Mouse (Mus musculus) ES-E14 (cell line): Measurements from ENCODE around the gene Atoh1. TPM values are rescaled to one million over a fixed set of nuclear protein-coding genes. Genes with fewer than 3 reads are reported as not detected.

Experiments
- DNase-seq: peaks from one replicate; pipeline ENCODE4 v3.0.0-alpha.2; 2013; ENCODE audit warnings: low read depth, low spot score
- H3K27ac ChIP-seq: 2 replicates; pipeline ENCODE4 v1.5.1; 2012; ENCODE audit warnings: low read depth, mild to moderate bottlenecking, low read length, moderate library complexity, mixed read lengths; ENCODE audit not compliant: poor library complexity, insufficient read depth, severe bottlenecking
- H3K36me3 ChIP-seq: 2 replicates; pipeline ENCODE4 v1.6.1; 2012; ENCODE audit warnings: mild to moderate bottlenecking, low read length, moderate library complexity, mixed read lengths; ENCODE audit not compliant: control insufficient read depth, poor library complexity, insufficient read depth, severe bottlenecking
- H3K4me1 ChIP-seq, 2 experiments: fragments of 150-350 bp in 1 of 2; sonication (generic) in 1 of 2; 2 replicates each; pipeline ENCODE4 v1.6.1; 2012; ENCODE audit warnings: low read length in 2 of 2, mild to moderate bottlenecking in 1 of 2, mixed read lengths in 1 of 2; ENCODE audit not compliant: control insufficient read depth in 2 of 2, insufficient read depth in 2 of 2, poor library complexity in 1 of 2
- H3K4me3 ChIP-seq, 2 experiments: fragments of 150-350 bp in 1 of 2; sonication (generic) in 1 of 2; 2 replicates each; pipeline ENCODE4 v1.5.1; 2012; ENCODE audit warnings: low read length in 2 of 2, low read depth in 1 of 2, mild to moderate bottlenecking in 1 of 2, mixed read lengths in 1 of 2; ENCODE audit not compliant: insufficient read depth in 1 of 2, poor library complexity in 1 of 2, severe bottlenecking in 1 of 2
- H3K9ac ChIP-seq: 2 replicates; pipeline ENCODE4 v1.6.1; 2012; ENCODE audit warnings: low read depth, mild to moderate bottlenecking, low read length, mixed read lengths; ENCODE audit not compliant: poor library complexity, insufficient read depth, severe bottlenecking
- H3K9me3 ChIP-seq: fragments of 150-350 bp; sonication (generic); 2 replicates; pipeline ENCODE4 v1.6.1; 2012; ENCODE audit warnings: low read depth, mild to moderate bottlenecking, low read length; ENCODE audit not compliant: control insufficient read depth, insufficient read depth
- CHD2 ChIP-seq: IDR thresholded peaks from 2 replicates; pipeline ENCODE4 v1.6.1; 2014; ENCODE audit warnings: mild to moderate bottlenecking, low read depth, low read length, inconsistent platforms
- HCFC1 ChIP-seq: IDR thresholded peaks from 2 replicates; pipeline ENCODE4 v1.6.1; 2012; ENCODE audit warnings: low read length, inconsistent platforms, borderline replicate concordance; ENCODE audit not compliant: insufficient read depth
- MAFK ChIP-seq: IDR thresholded peaks from 2 replicates; pipeline ENCODE4 v1.6.1; 2014; ENCODE audit warnings: mild to moderate bottlenecking, low read depth, low read length, inconsistent platforms; ENCODE audit not compliant: insufficient read depth
- ZC3H11A ChIP-seq: IDR thresholded peaks from 2 replicates; pipeline ENCODE4 v1.6.1; 2012; ENCODE audit warnings: low read depth, mild to moderate bottlenecking, inconsistent platforms, low read length, borderline replicate concordance
- ZNF384 ChIP-seq: IDR thresholded peaks from 2 replicates; pipeline ENCODE4 v1.6.1; 2012; ENCODE audit warnings: low read depth, low read length, inconsistent platforms
- in situ Hi-C, 2 experiments: fragments of 600-800 bp; cut with MboI; formaldehyde crosslinking; loops; one replicate each; pipeline ENCODE4 v1.15.1; 2025; ENCODE audit warnings: low sequenced_read_pairs in 2 of 2, inconsistent platforms in 1 of 2; ENCODE audit not compliant: unreplicated experiment in 2 of 2
- total RNA-seq: library from RNA; depleted of rRNA; stranded (reverse); fragments of 300-350 nt; gene quantifications from 2 replicates; pipeline ENCODE4 v1.2.3, GENCODE M21; 2012

The Atoh1 gene
- total RNA-seq, 1 experiment, result 0.40 TPM

DNA sequence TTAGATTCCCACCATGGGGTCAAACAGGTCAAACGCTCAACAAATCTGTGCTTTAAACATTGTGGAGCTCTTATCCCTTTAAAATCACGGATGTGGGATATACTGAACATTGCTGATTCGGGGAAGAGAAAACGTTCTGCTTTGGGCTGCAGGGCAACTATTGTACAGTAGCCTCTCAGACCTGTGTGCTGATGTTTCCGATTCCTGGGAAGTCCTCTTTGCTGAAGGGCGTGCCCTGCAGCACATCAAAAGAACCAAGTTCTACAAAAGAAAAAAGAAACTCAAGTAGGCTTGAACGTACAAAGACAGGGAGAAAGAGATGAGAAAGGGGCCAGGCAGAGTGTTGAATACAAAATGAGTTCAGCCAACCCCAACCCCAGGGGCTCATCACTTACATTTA lies 34.2 kb upstream of the Atoh1 start:
- no peaks in the 10 kb centered on the region for H3K4me1 ChIP-seq
- H3K27ac ChIP-seq, result no peak overlapping the region
- TF ChIP-seq HCFC1 (no peak), CHD2 (no peak), MAFK (no peak), ZC3H11A (no peak), ZNF384 (no peak)
- no peak overlapping the region for H3K9ac ChIP-seq
- H3K4me3 ChIP-seq, result no peak overlapping the region
- no peak for DNase-seq
- in situ Hi-C loops, result no loop called here
- no peaks in the 10 kb centered on the region for H3K36me3 ChIP-seq
- H3K9me3 ChIP-seq, result no peaks in the 10 kb centered on the region

DNA sequence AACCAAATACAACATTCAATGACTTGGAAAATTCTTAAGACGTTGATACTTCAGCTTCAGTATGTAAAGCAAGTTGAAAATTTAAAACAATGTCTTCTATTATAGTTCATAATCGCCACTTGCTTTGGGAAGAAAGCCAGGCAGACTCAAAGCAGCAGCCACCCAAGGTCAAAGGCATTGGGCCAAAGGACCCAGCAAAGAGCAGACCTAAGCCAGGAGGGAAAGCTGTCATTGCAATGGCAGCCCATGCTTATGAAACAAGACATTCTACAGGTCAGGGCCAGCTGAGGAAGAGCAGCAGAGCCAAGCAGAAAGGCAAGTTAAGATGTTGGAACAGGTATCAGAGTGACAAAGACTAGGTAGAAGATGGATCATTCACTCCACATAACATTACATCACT lies 25.3 kb upstream of the Atoh1 start:
- no peak for DNase-seq
- H3K4me3 ChIP-seq, result no peak overlapping the region
- in situ Hi-C loops, result no loop called here
- no peaks in the 10 kb centered on the region for H3K36me3 ChIP-seq
- no peak for TF ChIP-seq HCFC1
- no peak for TF ChIP-seq ZC3H11A
- TF ChIP-seq ZNF384, result no peak
- TF ChIP-seq CHD2, result no peak
- TF ChIP-seq MAFK, result no peak
- H3K4me1 ChIP-seq, result no peaks in the 10 kb centered on the region
- no peak overlapping the region for H3K27ac ChIP-seq
- H3K9me3 ChIP-seq, result no peaks in the 10 kb centered on the region
- no peak overlapping the region for H3K9ac ChIP-seq

DNA sequence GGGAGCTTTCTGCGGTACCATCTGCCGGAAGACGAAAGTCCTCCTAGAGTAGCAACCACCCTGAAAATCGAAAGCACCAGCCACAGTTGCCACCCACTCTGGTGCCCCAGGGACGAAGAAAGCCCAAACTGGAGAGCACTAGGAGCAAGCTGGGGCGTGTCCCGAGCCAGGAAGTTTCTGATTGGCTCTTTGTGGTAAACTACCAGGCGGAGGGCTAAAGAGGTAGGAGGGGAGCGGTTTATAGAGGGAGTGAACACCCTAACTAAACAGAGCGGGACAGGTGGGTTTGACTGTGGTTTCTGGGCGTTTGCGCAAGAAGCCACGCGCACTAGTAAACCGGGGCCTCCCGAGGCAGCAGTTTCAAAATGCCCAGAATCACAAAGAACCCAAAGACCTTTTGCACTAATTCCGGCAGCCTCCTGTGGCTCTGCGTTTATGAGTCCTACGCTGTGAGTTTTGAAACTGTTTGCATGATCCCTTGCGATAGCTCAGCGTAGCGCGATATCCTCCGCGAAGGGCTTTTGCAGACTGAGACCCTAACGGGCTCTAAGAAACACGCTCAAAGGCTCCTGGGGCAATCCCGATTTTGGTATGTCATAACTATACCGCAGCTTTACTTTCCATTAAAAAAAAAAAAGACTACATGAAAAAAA lies 1.0 kb upstream of the Atoh1 start:
- Histone ChIP-seq H3K4me3 (peak overlapping the region; percentile 43 to 56), H3K9me3 (no peaks in the 10 kb centered on the region), H3K4me1 (peaks cover 0 to 3% of the 10 kb centered on the region in 2 experiments; a peak in 2 of 4 replicates), H3K9ac (no peak overlapping the region), H3K27ac (no peak overlapping the region), H3K36me3 (no peaks in the 10 kb centered on the region)
- in situ Hi-C loops, result no loop called here
- no peak for DNase-seq
- TF ChIP-seq ZC3H11A (no peak), CHD2 (peak; percentile 39; the same call in 1 of the 2 replicates)

DNA sequence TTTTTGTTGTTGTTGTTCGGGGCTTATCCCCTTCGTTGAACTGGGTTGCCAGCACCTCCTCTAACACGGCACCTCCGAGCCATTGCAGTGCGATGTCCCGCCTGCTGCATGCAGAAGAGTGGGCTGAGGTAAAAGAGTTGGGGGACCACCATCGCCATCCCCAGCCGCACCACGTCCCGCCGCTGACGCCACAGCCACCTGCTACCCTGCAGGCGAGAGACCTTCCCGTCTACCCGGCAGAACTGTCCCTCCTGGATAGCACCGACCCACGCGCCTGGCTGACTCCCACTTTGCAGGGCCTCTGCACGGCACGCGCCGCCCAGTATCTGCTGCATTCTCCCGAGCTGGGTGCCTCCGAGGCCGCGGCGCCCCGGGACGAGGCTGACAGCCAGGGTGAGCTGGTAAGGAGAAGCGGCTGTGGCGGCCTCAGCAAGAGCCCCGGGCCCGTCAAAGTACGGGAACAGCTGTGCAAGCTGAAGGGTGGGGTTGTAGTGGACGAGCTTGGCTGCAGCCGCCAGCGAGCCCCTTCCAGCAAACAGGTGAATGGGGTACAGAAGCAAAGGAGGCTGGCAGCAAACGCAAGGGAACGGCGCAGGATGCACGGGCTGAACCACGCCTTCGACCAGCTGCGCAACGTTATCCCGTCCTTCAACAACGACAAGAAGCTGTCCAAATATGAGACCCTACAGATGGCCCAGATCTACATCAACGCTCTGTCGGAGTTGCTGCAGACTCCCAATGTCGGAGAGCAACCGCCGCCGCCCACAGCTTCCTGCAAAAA lies 496 bp downstream of the Atoh1 start:
- in situ Hi-C loops, result no loop called here
- Histone ChIP-seq H3K4me1 (peaks cover 0 to 3% of the 10 kb centered on the region in 2 experiments; a peak in 2 of 4 replicates), H3K9ac (no peak overlapping the region; the same call in 1 of the 2 replicates), H3K9me3 (no peaks in the 10 kb centered on the region), H3K4me3 (peak overlapping the region; percentile 43 to 60), H3K36me3 (no peaks in the 10 kb centered on the region), H3K27ac (no peak overlapping the region)
- no peak for DNase-seq
- TF ChIP-seq MAFK, result peak; percentile 61
- no peak for TF ChIP-seq HCFC1
- TF ChIP-seq CHD2, result no peak
